Mouse (Mus musculus) Muller cell, postnatal 12 days (primary cell): ENCODE measurements around the gene Prkag1.

Experiments used
- DNase-seq: peaks from one replicate; pipeline ENCODE4 v3.0.0-alpha.2; 2015; ENCODE audit errors: inconsistent ontology term

Gene Prkag1

DNA sequence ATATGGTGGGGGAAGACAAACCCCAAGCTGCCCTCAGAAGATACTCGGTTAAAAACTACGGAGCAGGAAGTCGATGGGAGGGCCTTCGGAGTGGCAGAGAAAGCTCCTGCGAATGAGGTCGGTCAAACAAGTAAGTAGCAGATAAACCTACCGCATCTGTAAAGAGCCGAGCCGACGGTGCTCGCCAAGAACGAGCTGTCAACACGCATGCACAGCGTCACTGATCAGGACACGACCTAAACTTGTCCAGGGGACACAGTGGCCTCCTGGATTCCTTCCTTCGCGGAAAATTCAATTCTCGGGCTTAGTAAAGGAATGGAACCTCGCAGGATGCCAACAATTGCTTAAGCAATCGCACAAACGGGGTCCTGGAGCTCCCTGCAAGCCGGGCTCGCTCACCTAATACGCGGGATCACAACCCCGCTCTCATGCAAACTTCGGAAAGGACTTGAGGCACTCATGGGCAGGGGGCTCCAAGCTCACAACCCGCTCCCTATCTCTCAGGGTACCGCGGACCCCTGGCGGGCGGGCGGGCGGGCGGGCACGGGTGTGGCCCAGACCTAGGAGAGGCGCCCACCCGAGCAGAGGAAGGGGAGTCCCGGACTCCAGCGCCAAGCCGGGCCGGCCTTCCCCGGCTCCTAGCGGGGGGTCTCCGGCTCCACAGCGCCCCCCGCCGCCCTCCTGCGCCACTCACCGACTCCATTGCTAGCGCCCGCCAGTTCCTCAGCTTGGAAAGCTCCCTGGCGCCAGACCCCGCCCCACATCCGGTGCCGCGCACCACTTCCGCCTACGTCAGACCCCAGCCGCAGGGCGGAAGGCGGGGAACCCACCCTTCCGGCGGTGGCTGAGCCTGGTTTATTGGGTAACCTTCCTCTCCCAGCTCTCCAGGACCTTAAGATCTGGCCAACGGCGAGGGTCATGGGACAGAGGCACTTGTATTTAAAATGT lies at the start of gene Prkag1:
Gene Prkag1 (minus strand): TSS at position 786 of the 948 bp plus-strand sequence.
- DNase-seq: peak; percentile 97

DNA sequence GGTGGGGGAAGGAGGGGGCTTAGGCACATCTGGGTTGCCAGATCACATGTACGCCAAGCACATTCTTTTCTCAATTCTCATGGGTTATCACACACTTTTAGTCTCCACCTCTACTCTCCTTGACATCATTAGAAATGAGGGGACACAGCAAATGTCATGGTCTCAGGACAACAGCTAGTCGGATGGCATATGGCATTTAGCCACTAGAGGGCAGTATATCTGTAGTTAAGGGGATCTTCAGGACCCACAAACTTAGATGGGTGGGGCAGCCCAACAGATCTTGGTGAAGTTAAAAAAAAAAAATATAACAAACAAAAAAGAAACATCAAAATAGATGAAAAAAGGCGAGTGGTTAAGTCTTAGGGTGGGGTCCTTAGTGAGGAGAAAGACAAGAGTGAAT lies 46.0 kb upstream of the Prkag1 start:
- peak; percentile 35 for DNase-seq

DNA sequence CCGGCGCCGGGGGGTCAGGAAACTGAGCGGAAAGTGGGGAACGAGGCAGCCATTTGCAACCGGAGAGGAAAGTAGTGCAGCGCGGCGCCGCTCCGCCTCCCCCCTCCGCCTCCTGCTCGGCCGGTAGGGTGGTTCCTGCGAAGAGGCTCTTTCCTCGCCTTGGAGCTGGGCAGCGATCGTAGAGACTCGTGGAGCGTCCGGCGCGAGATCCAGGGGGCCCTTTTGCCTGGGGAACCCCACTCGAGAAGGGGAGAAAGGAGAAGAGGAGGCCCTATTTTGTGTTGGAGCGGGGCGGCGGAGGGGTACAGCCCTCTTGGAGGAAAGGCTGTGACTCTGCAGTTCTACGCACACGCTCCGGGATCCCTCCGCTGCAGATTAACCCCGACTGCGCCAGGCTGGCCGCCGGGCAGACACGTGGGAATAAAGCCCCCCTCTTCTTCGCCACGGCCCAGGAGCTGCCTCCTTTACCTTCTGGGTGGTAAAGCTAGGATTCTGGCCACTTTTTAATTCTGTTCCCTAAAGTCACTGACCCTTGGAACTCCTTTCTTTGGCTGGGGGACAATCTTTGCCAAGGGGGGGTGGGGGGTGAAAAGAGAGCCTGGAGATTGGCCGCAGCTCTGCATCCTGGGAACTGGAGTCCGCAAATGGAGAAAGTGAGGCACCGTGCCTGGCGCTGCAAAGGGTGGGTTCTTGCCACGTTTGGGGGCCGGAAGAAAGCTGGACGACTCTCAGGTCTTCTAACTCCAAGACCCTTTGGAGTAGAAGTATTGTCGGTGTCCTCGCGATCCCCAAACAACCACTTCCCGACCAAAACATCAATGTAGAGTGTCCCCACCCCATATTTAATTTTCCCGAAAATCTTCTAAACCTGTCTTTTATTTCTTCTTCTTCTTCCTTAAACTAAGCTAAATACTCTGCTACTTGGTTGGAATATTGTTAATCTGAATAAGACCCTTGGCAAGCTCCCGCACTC lies 40.9 kb upstream of the Prkag1 start:
- peak; percentile 99 for DNase-seq

GRCm38 (mm10) chr15:98871070-98871915 lies 40.0 kb upstream of the Prkag1 start, which contains the start of gene Kmt2d:
TSS of gene Kmt2d (minus strand) at chr15:98871204.
- peak; percentile 61 for DNase-seq

GRCm38 (mm10) chr15:98870179-98871069 lies 39.1 kb upstream of the Prkag1 start:
- DNase-seq: peak; percentile 12

DNA sequence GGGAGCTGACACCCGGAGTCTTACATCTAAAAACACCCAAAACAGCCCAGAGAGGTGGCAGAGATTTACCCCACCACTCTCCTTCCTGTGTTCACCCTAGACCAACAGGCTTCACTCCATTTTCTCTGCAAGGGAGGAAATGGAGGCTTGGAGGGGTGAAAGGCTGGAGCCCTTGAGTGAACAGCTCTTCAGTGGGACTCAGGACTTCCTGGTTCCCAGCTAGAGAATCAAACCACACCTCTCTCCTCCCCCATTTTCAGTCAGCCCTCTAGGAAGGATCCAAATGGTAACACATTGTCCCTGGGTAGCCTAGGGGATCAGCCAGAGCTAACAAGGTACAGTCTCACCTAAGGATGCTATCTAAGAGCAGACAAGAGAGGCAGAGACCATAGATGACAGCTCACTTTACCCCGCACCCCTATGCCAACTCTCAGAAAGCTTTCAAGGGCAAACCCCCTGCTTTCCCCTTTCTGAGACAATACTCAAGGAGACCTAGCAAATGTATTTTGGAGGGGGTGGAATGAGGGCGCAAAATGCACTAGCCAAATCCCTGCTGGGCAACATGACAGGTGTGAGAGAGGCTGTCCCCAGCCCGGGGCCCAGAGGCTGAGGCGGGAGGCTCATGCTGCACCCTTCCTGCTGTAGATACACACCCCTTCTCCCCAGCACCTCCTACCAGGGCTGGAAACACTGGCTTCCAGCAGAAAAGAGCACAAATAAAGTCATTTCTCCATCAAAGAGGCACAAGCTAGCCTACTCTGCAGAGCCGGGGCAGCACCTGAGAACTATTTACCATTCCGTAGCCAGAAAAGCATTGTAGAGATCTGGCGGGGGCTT lies 38.2 kb upstream of the Prkag1 start:
- DNase-seq: no peak

DNA sequence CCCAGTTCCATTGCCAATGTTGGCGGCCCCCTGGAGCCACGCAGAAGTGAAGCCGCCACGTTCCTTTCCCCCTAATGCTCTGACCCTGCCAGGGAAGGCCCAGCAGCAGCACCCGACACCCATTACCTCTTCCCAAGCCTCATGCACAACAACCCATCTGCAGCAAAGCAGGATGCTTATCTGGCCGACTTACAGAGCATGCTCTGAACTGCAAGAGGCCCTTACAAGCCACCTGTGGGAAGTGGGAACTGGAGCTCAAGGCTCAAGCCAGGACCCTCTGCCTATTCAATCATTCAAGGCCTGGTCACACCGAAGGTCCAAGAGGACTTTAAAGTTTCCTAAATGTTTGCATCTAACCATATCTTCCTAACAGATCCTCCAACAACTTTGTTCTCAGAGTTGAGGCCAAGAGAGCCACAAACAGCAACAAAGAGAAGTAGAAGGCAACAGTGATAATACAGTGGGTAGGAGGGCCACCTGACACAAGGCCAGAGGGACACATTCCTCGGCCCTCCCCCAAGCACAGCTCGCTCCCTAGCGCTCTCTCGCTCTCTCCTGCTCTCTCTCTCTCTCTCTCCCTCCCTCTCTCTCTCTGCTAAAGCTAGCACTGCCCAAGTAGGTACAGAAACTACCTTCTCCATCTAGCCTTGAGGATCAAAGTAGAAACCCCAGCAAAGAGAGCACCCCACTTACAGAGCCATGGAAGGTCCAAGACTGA lies 37.2 kb upstream of the Prkag1 start:
- peak; percentile 30 for DNase-seq

DNA sequence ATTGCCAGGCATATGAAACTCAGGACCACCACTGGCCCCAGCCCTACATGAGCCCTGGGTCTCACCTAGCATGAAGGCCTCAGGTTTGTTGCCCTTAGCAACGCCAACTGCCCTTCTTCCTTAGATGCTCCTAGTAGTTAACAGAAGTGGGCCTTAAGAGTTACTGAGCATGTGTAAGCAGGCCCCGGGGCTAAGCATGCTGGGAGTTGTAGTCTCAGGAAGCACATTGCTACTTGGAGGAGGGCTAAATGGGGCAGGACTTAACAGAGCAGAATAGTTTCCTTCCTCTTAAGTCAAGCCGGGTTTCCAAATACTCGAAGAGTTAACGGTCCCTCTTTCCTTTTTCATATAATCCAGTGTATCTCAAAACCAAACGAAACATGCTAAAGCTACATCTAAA lies 36.0 kb upstream of the Prkag1 start:
- peak; percentile 31 for DNase-seq

DNA sequence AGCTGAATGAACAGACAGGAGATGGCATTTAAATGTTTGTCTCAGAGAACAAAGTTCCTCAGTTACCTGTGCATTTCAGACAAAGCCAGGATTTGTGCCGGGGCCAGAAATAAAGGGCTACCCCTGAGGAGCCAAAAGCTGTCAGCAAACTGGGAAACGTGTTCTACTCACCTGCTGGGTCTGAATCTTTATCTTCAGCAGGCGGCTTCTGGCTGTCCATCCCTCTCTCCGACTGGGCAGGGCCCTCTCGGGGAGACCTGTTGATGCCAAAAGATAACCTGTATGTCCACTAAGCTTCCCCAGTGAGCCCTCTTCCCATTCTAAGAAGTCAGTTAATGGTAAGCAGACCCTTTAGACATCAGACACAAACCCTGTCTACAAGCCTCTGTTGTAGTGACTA lies 35.2 kb upstream of the Prkag1 start:
- no peak for DNase-seq

DNA sequence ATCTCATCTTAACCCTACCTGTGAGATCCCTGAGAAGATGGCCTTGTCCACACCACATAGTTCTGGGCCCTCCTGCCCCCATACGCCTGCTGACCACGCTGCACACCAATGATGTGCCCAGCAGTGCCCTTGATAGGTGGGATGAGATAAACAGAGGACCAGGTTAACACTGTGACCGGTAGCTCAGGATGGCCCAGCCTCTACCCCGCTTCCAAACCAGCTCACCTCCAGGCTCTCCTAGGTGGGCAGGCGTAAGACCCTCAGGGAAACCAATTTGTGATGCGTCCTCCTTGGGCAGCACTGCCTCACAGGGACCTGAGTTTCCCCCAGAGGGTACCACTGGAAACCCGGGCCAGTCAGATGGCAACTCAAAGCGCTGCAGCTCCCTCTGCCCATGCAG lies 34.5 kb upstream of the Prkag1 start:
- no peak for DNase-seq

GRCm38 (mm10) chr15:98864951-98865350 lies 33.6 kb upstream of the Prkag1 start:
- DNase-seq: no peak

DNA sequence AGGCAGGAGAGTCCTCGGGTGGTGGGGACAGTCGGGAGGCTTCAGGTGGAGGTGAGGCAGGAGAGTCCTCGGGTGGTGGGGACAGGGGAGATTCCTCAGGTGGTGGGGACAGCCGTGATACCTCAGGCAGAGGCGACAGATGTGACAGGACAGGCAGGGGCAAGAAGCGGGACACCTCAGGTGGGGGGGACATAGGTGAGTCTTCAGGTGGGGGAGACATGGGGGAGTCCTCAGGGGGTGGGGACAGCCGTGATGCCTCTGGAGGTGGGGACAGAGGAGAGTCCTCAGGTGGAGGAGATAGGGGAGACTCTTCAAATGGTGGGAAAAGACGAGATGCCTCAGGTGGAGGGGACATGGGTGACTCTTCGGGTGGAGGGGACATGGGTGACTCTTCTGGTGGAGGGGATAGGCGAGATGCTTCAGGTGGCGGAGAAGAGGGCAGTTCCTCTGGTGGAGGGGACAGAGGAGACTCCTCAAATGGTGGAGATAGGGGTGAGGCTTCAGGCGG lies 32.2 kb upstream of the Prkag1 start:
- DNase-seq: no peak

- no peak for DNase-seq
Measured at GRCm38 (mm10) chr15:98861701-98862410, 30.5 kb upstream of the Prkag1 start.

- no peak for DNase-seq
Measured at GRCm38 (mm10) chr15:98860921-98861320, 29.6 kb upstream of the Prkag1 start.

- no peak for DNase-seq
Measured at GRCm38 (mm10) chr15:98859319-98860043, 28.2 kb upstream of the Prkag1 start.

DNA sequence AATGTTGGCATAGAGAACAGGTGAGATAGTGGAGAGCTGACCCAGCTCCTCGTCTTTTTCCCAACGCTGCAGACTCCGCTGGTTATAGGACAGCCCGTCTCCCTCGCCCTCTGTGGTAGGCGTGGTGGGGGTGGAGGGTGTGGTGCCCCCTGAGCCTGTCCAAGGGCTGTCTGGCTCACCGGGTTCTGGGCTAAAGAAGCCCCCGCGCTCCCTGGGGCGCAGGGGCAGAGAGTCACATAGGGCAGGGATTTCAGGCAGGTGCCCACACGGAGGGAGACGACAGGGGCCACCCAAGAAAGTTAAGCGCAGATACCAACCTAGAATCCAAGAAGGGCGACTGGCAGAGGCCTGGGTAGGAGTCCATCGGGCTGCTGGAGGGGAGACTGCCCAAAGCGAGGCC lies 22.9 kb upstream of the Prkag1 start:
- DNase-seq: no peak
